Mouse (Mus musculus) megakaryocyte, adult 5-6 weeks (primary cell): ENCODE measurements around the gene Ell. TPM values are rescaled to one million over a fixed set of nuclear protein-coding genes. Genes with fewer than 3 reads are reported as not detected.
"Not testable (repeated sequence)": the region's sequence is repeated elsewhere in the genome, so short reads cannot be mapped to it uniquely, and the experiment has no call there.

ENCODE experiments used
- ATAC-seq: 2 replicates; pipeline ENCODE4 v1.8.0; 2016; ENCODE audit warnings: mild to moderate bottlenecking, inconsistent platforms; ENCODE audit not compliant: poor library complexity, severe bottlenecking
- total RNA-seq, 2 experiments: library from RNA; stranded (forward) in 1 of 2; stranded (reverse) in 1 of 2; fragments of 153-499, 151-499 nt in 1 of 2; fragments of 221-1000, 200-1000 nt in 1 of 2; gene quantifications; 2 replicates each; pipeline versions ENCODE4 v1.2.3 to v1.2.4; 2015 to 2017

The Ell gene
- total RNA-seq, 2 experiments from 2014 or later = 9.3 to 11.1 TPM

DNA sequence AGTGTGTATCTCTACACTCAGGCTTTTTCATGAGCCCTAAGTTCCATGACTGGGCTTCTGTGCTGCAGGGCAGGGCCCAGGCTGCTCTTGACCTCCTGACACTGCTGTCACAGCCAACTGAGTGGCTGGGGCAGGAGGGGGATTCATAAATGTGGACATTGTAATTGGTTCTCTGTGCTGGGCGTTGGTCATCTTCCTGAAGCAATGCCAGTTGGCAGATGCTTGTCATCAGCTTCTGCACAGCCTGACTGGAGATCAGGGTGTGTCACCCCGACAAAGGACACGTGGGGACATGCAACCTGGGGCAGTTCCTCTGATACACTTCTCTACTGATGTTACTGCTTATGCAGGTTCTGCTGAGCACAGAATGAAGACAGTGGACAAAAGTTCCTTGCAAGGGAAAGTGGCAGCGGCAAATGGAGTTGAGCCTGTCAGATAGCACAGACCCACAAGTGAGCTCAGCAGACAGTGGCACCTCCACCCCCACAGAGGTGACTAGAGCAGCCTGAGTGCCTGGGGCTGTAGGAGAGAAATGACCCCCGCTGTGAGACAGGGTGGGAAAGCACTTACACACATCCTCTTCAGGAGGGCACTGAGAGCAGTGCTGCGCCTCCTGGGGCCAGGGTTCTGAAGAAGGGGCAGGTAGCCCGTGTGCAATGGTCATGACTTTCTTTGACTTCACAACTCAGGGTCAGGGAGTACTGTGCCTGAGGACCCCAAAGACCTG lies 22.7 kb downstream of the Ell start:
- ATAC-seq = peak; percentile 63

- ATAC-seq = no peak
Measured at GRCm38 (mm10) chr8:70562802-70563201, 23.5 kb downstream of the Ell start.

DNA sequence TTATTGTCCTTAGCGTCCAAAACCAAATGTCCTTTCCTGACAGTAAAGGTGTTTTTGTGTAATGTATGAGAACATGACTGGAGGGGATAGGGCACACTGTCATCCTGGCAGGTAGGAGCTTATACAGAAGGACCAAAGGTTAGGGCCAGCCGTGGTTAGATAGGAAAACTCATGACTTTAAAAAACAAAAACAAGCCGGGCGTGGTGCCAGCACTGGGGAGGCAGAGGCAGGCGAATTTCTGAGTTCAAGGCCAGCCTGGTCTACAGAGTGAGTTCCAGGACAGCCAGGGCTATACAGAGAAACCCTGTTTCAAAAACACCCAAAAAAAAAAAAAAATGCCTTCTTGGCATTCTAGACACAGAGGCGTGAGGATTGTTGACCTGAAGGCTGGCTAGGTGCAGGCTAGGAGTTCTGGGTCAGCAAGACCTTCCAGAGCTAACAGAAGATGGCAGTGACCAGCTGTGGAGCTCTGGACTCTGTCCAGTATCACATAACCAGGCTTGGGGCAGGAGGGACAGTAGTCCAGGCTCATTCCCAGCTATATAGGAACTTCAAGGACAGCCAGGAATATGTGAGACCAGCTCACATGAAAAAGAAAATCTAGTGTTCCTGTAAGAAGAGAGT lies 24.6 kb downstream of the Ell start:
- no peak for ATAC-seq

DNA sequence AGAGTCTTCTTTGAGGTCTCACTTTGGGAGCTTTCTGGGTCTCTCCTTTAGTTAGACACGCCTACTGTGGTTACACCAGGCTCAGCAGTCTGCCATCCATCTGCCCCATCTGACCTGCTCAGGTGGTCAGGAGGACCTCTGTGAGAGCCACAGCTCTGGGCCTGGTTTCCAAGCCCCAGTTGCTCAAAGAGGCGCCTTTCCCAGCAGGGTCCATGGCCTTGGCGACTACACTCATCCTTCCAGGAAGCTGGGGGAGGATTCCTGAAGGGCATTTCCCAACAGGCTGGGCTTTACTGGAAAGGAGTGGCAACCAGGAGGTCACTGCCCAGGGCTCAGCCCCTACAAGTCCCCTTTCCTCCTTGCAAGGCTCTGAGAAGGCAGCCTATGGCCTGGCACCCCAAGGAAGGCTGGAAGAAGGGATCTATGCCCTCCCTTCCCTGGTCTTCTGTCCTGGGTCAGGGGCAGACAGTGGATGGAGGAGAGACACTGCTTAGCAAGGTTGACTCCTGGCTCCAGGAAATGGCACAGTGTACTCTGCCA lies 25.5 kb downstream of the Ell start:
- no peak for ATAC-seq

- peak; percentile 59 for ATAC-seq
Measured at GRCm38 (mm10) chr8:70565561-70565960, 26.3 kb downstream of the Ell start.

GRCm38 (mm10) chr8:70570360-70570759 lies 31.1 kb downstream of the Ell start:
- no peak for ATAC-seq

DNA sequence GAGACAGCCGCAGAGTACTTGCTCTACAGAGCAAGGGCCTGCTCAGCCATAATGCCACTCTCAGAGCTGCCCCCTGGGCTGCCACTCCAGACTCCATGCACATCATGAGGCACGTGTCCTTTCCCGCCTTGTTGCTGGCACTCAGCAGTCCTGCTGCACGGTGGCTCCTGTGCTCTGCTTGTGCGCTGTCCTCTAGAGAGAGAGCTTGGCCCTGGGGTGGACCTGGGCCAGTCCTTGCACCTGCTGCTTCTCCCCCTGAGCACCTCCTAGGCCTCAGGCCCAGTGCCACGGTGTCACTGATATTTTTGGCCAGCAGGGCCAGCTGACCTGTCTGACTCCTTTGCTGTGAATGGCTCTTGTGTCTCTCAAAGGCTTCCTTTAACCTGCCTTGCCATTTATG lies 31.7 kb downstream of the Ell start:
- ATAC-seq = no peak

DNA sequence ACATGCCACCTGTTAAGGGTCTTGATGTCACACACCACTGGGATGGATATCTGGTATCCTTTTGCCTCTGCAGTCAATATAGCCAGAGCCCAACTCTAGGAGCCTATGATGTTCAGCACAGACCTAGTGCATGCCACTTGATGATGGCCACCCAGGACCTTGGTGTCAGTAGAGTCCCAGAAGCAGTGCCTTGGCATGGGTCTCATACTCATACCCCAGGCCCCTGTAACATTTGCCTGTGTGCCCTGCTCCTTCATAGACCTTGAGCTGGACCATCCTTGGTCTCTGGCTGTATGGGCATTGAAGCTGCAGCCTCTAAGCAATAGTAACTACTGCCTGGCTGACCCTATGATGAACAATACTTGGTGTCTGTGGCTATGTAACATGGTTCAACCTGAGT lies 35.0 kb downstream of the Ell start:
- no peak for ATAC-seq

- no peak for ATAC-seq
Measured at GRCm38 (mm10) chr8:70574915-70575314, 35.7 kb downstream of the Ell start.

DNA sequence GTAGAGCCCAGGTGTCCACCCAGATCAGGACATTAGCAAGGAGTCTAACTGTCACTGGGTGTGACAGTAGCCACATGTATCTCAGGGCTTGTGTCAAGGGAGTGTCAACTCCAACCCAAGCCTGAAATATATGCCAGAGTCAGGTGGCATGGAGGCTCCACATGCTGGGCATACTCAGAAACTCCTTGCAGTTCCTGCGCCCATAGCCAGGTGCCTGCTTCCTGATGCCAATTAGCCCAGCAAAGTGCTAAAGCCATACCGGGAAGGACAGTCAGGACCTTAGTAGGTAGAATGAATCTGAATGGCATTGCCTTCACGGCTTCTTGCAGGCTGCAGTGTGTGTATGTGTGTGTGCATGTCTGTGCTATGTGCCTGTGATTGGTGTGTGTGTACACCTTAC lies 38.0 kb downstream of the Ell start:
- ATAC-seq = no peak

DNA sequence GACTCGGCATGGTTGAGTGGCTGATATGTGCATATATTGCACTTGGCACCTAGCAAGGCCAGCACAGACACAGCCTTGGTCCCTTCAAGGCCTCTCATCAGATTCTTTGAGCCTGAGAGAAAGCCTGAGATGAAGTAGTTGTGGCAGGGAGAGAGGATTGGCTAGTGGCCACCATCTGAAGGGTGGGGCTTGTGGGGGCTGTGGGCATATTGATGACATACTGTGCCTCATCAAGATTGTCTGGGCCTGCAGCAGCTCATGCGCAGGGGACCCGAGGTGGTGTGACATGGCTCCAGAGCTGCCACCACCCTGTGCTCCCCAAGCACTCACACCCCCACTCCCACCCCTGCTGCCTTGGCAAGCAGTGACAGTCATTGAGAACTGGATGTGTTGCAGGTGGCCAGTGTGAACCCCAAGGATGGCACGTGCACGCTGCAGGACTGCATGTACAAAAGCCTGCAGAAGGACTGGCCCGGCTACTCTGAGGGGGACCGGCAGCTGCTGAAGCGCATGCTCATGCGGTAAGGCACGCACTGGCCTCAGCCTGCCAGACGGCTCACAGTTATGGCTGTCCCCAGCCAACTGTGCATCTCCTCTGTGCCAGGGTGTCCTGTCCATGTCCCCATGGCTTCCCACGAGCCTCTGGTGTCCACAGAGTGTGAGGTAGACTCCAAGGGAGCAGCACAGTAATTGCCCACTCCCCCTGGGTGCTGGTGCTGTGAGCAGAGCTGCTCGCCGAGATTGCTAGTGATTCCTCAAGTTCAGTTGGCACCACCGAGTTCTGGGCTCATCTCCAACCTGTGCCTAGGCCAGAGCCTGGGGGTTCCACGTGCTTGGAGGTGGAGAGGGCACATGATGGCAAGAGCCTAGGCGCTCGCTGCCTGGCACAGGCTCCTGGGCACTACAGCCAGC lies 44.5 kb downstream of the Ell start:
- ATAC-seq = no peak

- ATAC-seq = no peak
Measured at GRCm38 (mm10) chr8:70584606-70585257, 45.5 kb downstream of the Ell start.

DNA sequence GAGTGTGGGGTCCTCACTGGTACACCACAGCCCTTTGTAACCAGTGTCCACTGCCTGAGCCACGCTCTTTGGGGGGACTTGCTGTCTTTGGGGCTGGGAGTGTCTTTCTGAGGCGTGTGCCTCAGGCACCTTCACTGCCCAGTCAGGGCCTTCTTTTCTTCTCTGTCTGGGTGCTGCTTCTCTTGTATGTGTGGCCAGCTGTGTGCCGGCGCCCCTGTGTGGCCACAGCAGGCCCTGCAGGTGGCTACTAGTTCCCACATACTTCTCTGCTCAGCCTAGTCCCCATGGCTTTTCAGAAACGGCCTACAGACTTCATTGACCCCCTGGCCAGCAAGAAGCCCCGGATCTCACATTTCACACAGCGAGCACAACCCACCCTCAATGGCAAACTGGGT lies 46.0 kb downstream of the Ell start:
- peak; percentile 97 for ATAC-seq

- not testable (repeated sequence) for ATAC-seq
Measured at GRCm38 (mm10) chr8:70587955-70588354, 48.7 kb downstream of the Ell start.

DNA sequence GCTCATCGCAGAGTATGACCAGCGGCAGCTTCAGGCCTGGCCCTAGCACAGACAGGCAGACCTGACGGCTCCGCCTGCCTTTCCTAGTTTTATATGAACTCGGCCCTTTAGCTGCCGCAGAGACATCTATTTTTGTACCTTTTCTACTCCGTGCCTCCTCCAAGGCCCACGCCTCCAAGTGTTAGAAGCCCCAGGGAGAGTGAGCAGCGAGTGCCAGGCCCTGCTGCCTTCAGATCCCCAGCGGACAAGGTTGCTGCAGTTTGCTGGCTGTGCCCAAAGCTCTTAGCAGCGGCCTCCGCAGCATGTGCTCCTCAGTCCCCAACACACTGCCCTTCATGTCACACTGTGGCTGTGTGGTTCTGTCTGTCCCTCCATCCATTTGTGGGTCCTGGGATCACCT lies 52.3 kb downstream of the Ell start:
- ATAC-seq = no peak

GRCm38 (mm10) chr8:70593173-70593572 lies 53.9 kb downstream of the Ell start:
- no peak for ATAC-seq

GRCm38 (mm10) chr8:70593961-70594609 lies 54.8 kb downstream of the Ell start, which contains the start of gene Isyna1:
TSS of gene Isyna1 (plus strand) at chr8:70594373.
- ATAC-seq = peak; percentile 88

DNA sequence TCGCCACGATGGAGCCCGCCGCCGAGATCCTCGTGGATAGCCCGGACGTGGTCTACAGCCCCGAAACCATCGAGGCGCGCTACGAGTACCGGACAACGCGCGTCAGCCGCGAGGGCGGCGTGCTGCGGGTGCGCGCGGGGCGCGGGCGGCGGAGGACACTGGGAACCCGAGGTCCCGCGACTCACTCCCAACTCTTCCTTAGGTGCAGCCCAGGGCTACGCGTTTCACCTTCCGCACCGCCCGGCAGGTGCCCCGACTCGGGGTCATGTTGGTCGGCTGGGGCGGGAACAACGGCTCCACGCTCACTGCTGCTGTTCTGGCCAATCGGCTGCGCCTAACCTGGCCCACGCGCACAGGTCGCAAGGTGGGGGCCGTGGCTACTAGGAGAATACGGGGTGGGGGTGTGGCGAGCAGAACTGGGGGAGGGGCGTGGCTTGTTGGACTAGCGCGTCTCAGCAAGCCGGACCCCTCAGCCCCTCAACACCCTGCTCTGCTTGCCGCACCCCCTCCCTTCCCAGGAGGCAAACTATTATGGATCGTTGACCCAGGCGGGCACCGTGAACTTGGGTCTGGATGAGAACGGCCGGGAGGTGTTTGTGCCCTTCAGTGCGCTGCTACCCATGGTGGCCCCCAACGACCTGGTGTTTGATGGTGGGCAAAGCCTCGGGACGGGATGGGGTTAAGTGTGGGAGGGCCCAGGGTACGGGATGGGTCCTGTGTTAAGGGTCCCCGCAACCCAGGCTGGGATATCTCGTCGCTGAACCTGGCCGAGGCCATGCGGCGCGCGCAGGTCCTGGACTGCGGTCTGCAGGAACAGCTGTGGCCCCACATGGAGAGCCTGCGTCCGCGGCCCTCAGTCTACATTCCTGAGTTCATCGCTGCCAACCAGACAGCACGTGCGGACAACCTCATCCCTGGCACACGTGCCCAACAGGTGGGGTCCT lies 55.6 kb downstream of the Ell start:
- ATAC-seq = peak; percentile 39

DNA sequence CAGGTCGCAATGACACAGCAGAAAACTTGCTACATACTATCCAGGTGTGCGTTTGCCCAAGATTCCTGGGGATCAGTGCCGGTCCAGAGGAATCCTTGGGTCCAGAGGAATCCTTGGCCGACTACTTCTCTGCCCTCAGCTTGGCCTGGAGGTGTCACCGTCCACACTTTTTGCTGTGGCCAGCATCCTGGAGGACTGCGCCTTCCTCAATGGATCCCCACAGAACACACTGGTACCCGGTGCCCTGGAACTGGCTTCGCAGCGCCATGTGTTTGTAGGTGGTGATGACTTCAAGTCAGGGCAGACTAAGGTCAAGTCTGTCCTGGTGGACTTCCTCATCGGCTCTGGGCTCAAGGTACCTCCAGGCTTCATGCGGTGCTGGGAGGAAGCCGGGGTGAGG lies 56.6 kb downstream of the Ell start:
- ATAC-seq = no peak
